Mouse (Mus musculus) retina, postnatal 1 day (tissue): ENCODE data around the gene Tssk6.
A peak's percentile ranks its signal among the peaks of the same experiment; 100 is the strongest.

ENCODE experiments used
- DNase-seq: peaks from one replicate; pipeline ENCODE4 v3.0.0-alpha.2; 2012

Gene Tssk6

GRCm38 (mm10) chr8:69887289-69888243 lies 14.4 kb upstream of the Tssk6 start, which contains the start of gene Cilp2:
Gene Cilp2 (minus strand): TSS chr8:69887687.
- DNase-seq = peak; percentile 48

- DNase-seq = no peak
Observed at GRCm38 (mm10) chr8:69888244-69888866, 13.6 kb upstream of the Tssk6 start.

GRCm38 (mm10) chr8:69888902-69889301 lies 13.1 kb upstream of the Tssk6 start:
- peak; percentile 46 for DNase-seq

GRCm38 (mm10) chr8:69890813-69891241 lies 11.2 kb upstream of the Tssk6 start:
- DNase-seq = peak; percentile 65

GRCm38 (mm10) chr8:69893863-69894262 lies 8.1 kb upstream of the Tssk6 start:
- DNase-seq = peak; percentile 78

- no peak for DNase-seq
Observed at GRCm38 (mm10) chr8:69894836-69895332, 7.1 kb upstream of the Tssk6 start.

- no peak for DNase-seq
Observed at GRCm38 (mm10) chr8:69895772-69896451, 6.1 kb upstream of the Tssk6 start.

- no peak for DNase-seq
Observed at GRCm38 (mm10) chr8:69897857-69898256, 4.1 kb upstream of the Tssk6 start.

- DNase-seq = no peak
Observed at GRCm38 (mm10) chr8:69899876-69900275, 2.1 kb upstream of the Tssk6 start.

GRCm38 (mm10) chr8:69900895-69901451 lies 1.0 kb upstream of the Tssk6 start:
- no peak for DNase-seq

- DNase-seq = peak; percentile 98
Observed at GRCm38 (mm10) chr8:69901484-69902162, 361 bp upstream of the Tssk6 start.

- DNase-seq = peak; percentile 100
Observed at GRCm38 (mm10) chr8:69903063-69903542, 1.1 kb downstream of the Tssk6 start.

GRCm38 (mm10) chr8:69904096-69904495 lies 2.1 kb downstream of the Tssk6 start:
- no peak for DNase-seq

GRCm38 (mm10) chr8:69906260-69906659 lies 4.3 kb downstream of the Tssk6 start:
- no peak for DNase-seq

- DNase-seq = no peak
Observed at GRCm38 (mm10) chr8:69907106-69907505, 5.1 kb downstream of the Tssk6 start.

GRCm38 (mm10) chr8:69911917-69912316 lies 9.9 kb downstream of the Tssk6 start:
- DNase-seq = no peak

- DNase-seq = no peak
Observed at GRCm38 (mm10) chr8:69912478-69913074, 10.6 kb downstream of the Tssk6 start.

GRCm38 (mm10) chr8:69914526-69914925 lies 12.5 kb downstream of the Tssk6 start:
- no peak for DNase-seq

- peak; percentile 41 for DNase-seq
Observed at GRCm38 (mm10) chr8:69915748-69916147, 13.8 kb downstream of the Tssk6 start.

- DNase-seq = no peak
Observed at GRCm38 (mm10) chr8:69918506-69918905, 16.5 kb downstream of the Tssk6 start.

- DNase-seq = peak; percentile 92
Observed at GRCm38 (mm10) chr8:69919010-69919409, 17.0 kb downstream of the Tssk6 start.
